Mouse (Mus musculus) olfactory bulb, adult 2 months (tissue): Measurements from ENCODE around the gene Tnk2. TPM values are rescaled to one million over a fixed set of nuclear protein-coding genes. Genes with fewer than 3 reads are reported as not detected.
"Not testable (repeated sequence)": the region's sequence is repeated elsewhere in the genome, so short reads cannot be mapped to it uniquely, and the experiment has no call there.

ENCODE experiments used
- H3K27ac ChIP-seq: fragments of 200-500 bp; 2 replicates; pipeline ENCODE4 v1.5.1; 2012; ENCODE audit warnings: low read depth, low read length; ENCODE audit not compliant: insufficient read depth
- H3K4me1 ChIP-seq: fragments of 200-500 bp; 2 replicates; pipeline ENCODE4 v1.6.1; 2012; ENCODE audit warnings: low read length; ENCODE audit not compliant: control insufficient read depth, insufficient read depth
- H3K4me3 ChIP-seq: fragments of 200-500 bp; 2 replicates; pipeline ENCODE4 v1.5.1; 2012; ENCODE audit warnings: mild to moderate bottlenecking, low read depth, low read length, moderate library complexity; ENCODE audit not compliant: insufficient read depth
- CTCF ChIP-seq: fragments of 200-500 bp; IDR thresholded peaks from 2 replicates; pipeline ENCODE4 v1.5.1; 2012; ENCODE audit warnings: low read depth, mild to moderate bottlenecking, low read length, moderate library complexity; ENCODE audit not compliant: insufficient read depth
- POLR2A ChIP-seq: fragments of 200-500 bp; IDR thresholded peaks from 2 replicates; pipeline ENCODE4 v1.6.1; 2012; ENCODE audit warnings: mild to moderate bottlenecking, low read depth, low read length, moderate library complexity; ENCODE audit not compliant: insufficient read depth
- whole genome bisulfite sequencing: fragments of 180-500 bp; shearing (Covaris S2); methylation state at CpG from one replicate; pipeline ENCODE4 v1.1.7; 2018; 5-methylcytosine and 5-hydroxymethylcytosine counted together
- polyA plus RNA-seq: library from polyadenylated mRNA; stranded (reverse); fragments of >200 nt; gene quantifications from 2 replicates; pipeline ENCODE4 v1.2.4, GENCODE M21; 2012; ENCODE audit warnings: low replicate concordance; ENCODE audit not compliant: missing spikeins, insufficient read depth, insufficient read length

The Tnk2 gene
- polyA plus RNA-seq, 1 experiment = not detected

- Histone ChIP-seq H3K4me3 (no peak overlapping the region), H3K4me1 (peaks cover under 1% of the 10 kb centered on the region), H3K27ac (peak overlapping the region; percentile 20; the same call in 1 of the 2 replicates)
- TF ChIP-seq POLR2A (no peak), CTCF (no peak)
- 87% methylated on average over 4 of the region's 4 CpGs for WGBS
These were observed 10.1 kb upstream of the Tnk2 start for GRCm38 (mm10) chr16:32633486-32634012.

GRCm38 (mm10) chr16:32634183-32634582 lies 9.5 kb upstream of the Tnk2 start:
- TF ChIP-seq POLR2A = no peak
- no peak for TF ChIP-seq CTCF
- peaks cover 3% of the 10 kb centered on the region for H3K4me1 ChIP-seq
- WGBS = 78% methylated on average over 5 of the region's 5 CpGs
- no peak overlapping the region for H3K4me3 ChIP-seq
- no peak overlapping the region for H3K27ac ChIP-seq

GRCm38 (mm10) chr16:32635314-32635713 lies 8.4 kb upstream of the Tnk2 start:
- no peak for TF ChIP-seq CTCF
- WGBS = 66% methylated on average over 3 of the region's 3 CpGs

GRCm38 (mm10) chr16:32636331-32636730 lies 7.3 kb upstream of the Tnk2 start:
- Histone ChIP-seq H3K4me1 (peaks cover 3% of the 10 kb centered on the region), H3K4me3 (no peak overlapping the region), H3K27ac (no peak overlapping the region)
- 94% methylated on average over 3 of the region's 3 CpGs for WGBS
- TF ChIP-seq POLR2A = no peak
- TF ChIP-seq CTCF = no peak

More at GRCm38 (mm10) chr16:32635314-32635713, 8.4 kb upstream of the Tnk2 start:
- H3K4me3 ChIP-seq = no peak overlapping the region
- H3K27ac ChIP-seq = no peak overlapping the region
- peaks cover 3% of the 10 kb centered on the region for H3K4me1 ChIP-seq

GRCm38 (mm10) chr16:32636871-32637521 lies 6.7 kb upstream of the Tnk2 start:
- no peak for TF ChIP-seq CTCF
- no peak for TF ChIP-seq POLR2A
- H3K4me3 ChIP-seq = no peak overlapping the region
- H3K27ac ChIP-seq = no peak overlapping the region
- H3K4me1 ChIP-seq = peaks cover 3% of the 10 kb centered on the region
- WGBS = 50% methylated on average over 6 of the region's 6 CpGs

- TF ChIP-seq POLR2A (no peak), CTCF (peak; percentile 46; the same call in 1 of the 2 replicates)
- Histone ChIP-seq H3K4me1 (peaks cover 8% of the 10 kb centered on the region), H3K4me3 (no peak overlapping the region), H3K27ac (no peak overlapping the region)
- 11% methylated on average over 8 of the region's 8 CpGs for WGBS
These were observed 5.2 kb upstream of the Tnk2 start for GRCm38 (mm10) chr16:32638476-32638875.

GRCm38 (mm10) chr16:32640096-32640495 lies 3.6 kb upstream of the Tnk2 start:
- H3K4me3 ChIP-seq = no peak overlapping the region
- TF ChIP-seq CTCF (no peak), POLR2A (no peak)
- H3K27ac ChIP-seq = no peak overlapping the region
- peaks cover 13% of the 10 kb centered on the region for H3K4me1 ChIP-seq
- WGBS = 64% methylated on average over 5 of the region's 5 CpGs

- whole genome bisulfite sequencing = 86% methylated on average over 2 of the region's 2 CpGs
- not testable (repeated sequence) for H3K27ac ChIP-seq
These were observed 3.0 kb upstream of the Tnk2 start for GRCm38 (mm10) chr16:32640683-32641082.

GRCm38 (mm10) chr16:32641440-32642219 lies 2.0 kb upstream of the Tnk2 start:
- WGBS = 69% methylated on average over 20 of the region's 20 CpGs
- TF ChIP-seq CTCF (no peak), POLR2A (no peak)
- no peak overlapping the region for H3K27ac ChIP-seq
- H3K4me3 ChIP-seq = no peak overlapping the region
- H3K4me1 ChIP-seq = peaks cover 23% of the 10 kb centered on the region

More at GRCm38 (mm10) chr16:32640683-32641082, 3.0 kb upstream of the Tnk2 start:
- H3K4me3 ChIP-seq = not testable (repeated sequence)
- H3K4me1 ChIP-seq = peaks cover 18% of the 10 kb centered on the region
